Mouse (Mus musculus) neutrophil, adult 65 days (primary cell): ENCODE data around the gene Gnpnat1. TPM values are rescaled to one million over a fixed set of nuclear protein-coding genes. Genes with fewer than 3 reads are reported as not detected.

Experiments used
- total RNA-seq: library from RNA; stranded (reverse); gene quantifications from 2 replicates; pipeline ENCODE4 v1.2.4, GENCODE M21; 2023

Gene Gnpnat1
- total RNA-seq = 4.0 and 4.2 TPM in 2 replicates

DNA sequence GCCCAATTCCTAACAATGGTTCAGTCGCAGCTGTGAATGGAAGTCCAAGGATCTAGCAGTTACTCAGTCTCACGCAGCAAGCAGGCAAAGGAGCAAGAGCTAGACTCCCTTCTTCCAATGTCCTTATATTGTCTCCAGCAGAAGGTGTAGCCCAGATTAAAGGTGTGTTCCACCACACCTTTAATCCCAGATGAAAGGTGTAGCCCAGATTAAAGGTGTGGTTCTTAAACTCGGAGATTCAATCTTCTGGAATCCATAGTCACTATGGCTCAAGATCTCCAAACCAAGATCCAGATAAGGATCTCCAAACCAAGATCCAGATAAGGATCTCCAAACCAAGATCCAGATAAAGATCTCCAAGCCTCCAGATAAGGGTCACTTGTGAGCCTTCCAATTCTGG lies at the start of gene Gnpnat1:
Gene Gnpnat1 (minus strand): TSS at position 101 of the 400 bp plus-strand sequence.

DNA sequence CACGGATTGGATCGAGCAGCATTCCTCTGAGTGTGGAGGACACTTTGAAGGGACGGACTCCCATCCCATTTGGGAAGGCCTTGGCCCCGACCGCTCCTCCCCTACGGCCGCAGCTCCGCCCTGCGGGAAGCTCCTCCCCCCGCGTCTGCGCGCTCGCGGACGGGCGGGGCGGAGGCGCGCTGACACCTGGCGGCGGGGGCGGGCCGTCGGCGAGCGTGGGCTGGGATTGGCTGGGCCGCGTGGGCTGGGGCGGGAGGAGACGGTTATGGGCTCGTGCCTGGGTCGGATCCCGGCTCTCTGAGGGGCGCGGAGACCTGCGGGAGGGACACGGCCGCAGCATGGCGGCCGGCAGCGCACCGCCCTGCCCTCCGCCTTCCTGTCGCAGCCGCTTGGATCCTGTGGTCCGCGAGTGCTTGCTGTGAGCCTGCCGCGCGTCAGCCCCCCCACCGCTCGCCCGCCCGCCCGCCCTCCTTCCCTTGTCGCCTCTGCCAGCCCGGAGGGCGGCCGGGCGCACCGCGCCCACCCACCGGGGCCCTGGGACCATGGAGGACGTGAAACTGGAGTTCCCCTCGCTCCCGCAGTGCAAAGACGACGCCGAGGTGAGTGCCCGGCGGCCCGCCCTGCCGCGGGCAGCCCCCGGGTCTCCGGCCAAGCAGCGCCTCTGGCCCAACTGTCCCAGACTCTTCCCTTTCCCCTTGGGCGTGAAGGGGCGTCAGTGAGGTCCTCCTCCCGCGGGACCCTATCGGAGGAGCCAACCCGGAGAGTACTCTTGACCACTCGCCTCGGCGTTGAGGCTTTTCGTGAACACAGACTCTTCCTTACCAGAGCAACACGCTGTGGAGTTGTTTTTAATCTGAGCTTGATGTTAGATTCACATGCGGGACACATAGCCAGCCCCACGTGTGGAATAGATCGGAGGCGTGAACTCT lies 53.5 kb downstream of the Gnpnat1 start, which contains the start of gene Styx:
Gene Styx (plus strand): TSS at position 163 of the 929 bp plus-strand sequence.

DNA sequence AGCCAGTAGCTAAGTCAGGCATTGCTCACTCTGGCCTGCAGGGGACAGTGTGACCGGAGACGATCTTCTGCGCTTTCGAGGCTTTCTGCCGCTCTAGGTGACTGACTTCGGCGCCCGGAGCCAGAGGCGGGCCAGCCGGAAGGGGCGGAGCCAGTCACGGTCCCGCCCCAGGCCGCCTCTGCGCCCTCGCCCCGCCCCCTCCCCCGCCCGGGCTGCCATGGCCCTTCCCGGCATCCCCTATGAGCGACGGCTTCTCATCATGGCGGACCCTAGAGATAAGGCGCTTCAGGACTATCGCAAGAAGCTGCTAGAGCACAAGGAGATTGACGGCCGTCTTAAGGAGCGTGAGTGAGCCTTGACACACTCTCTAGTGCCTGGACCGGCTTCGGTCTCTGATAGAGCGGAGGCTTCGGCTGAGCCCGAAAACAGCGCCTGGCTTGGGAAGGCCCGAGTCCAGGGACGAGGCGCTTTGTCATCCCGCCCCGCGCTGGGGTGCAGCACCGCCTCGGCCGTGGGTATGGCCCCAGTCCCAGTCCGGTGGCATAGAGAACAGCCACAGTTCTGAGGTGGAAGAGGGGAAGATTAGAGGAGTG lies 75.0 kb downstream of the Gnpnat1 start, which contains the start of gene Psmc6:
Gene Psmc6 (plus strand): TSS at position 200 of the 593 bp plus-strand sequence.

Other genes starting within 250 kb of the Gnpnat1 start
- gene Gpr137c, start 185.2 kb downstream of the Gnpnat1 start, total RNA-seq = 3.3 and 4.3 TPM in 2 replicates
- gene Txndc16, start 184.6 kb downstream of the Gnpnat1 start, total RNA-seq = 21.3 and 26.5 TPM in 2 replicates
- gene Ero1l, start 86.1 kb downstream of the Gnpnat1 start, total RNA-seq = 80.1 and 112 TPM in 2 replicates
- gene Psmc6, start 75.1 kb downstream of the Gnpnat1 start, total RNA-seq = 72.0 and 82.5 TPM in 2 replicates
- gene Styx, start 53.8 kb downstream of the Gnpnat1 start, total RNA-seq = 8.5 and 10.1 TPM in 2 replicates
- gene Fermt2, start 125.2 kb upstream of the Gnpnat1 start, total RNA-seq = not detected in 2 replicates